Comparison of ENCODE assay signal across 18 mouse cellular contexts in the genomic region with DNA sequence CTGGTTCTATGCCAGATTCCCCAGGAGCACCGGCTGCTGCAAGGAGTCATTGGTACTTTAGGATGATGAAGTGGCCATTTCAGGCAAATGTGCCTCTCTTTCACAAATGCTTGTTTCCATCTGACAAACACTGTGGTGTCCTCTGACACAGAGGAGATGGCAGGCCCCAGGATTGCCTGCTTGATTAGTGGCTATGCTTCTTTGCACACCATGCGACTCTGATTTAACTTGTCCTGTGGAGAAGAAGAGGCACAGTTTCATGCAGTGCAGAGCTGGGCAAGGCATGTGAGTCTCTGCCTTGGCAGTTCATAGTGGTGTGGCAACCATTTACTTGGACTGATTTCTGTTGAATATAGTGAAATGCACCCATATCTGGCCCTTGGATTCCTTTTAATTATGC.
"Had no signal": no experiment of that assay in that cellular context is flagged by ENCODE, and none has a peak within 500 bp of the region (broad histone marks: within the 10 kb centered on the region; RNA-seq: fewer than 3 reads in every experiment).

No protein-coding gene starts in this region.

- H3K9me3 ChIP-seq: liver, embryonic 12.5 days; midbrain, embryonic 10.5 days; midbrain, embryonic 12.5 days; neural tube, embryonic 13.5 days; neural tube, embryonic 15.5 days had no signal

- H3K27ac ChIP-seq: liver, embryonic 12.5 days; liver, embryonic 14.5 days; midbrain, embryonic 10.5 days; midbrain, embryonic 12.5 days; neural tube, embryonic 13.5 days; neural tube, embryonic 15.5 days had no signal

- H3K9ac ChIP-seq: liver, embryonic 12.5 days; liver, embryonic 14.5 days; midbrain, embryonic 12.5 days; neural tube, embryonic 13.5 days; neural tube, embryonic 15.5 days had no signal

- H3K4me2 ChIP-seq: liver, embryonic 12.5 days; midbrain, embryonic 12.5 days; neural tube, embryonic 13.5 days; neural tube, embryonic 15.5 days had no signal

- H3K36me3 ChIP-seq: liver, embryonic 12.5 days; midbrain, embryonic 10.5 days; midbrain, embryonic 12.5 days; neural tube, embryonic 13.5 days; neural tube, embryonic 15.5 days had no signal

- H3K27me3 ChIP-seq: liver, embryonic 12.5 days; midbrain, embryonic 12.5 days; neural tube, embryonic 13.5 days; neural tube, embryonic 15.5 days had no signal

- H3K4me1 ChIP-seq: liver, embryonic 12.5 days; midbrain, embryonic 10.5 days; midbrain, embryonic 12.5 days; neural tube, embryonic 13.5 days; neural tube, embryonic 15.5 days had no signal

- ATAC-seq: liver, embryonic 12.5 days; midbrain, embryonic 16.5 days had no signal

- DNase-seq: lung, adult 18-20 months; midbrain, embryonic 14.5 days; retina, postnatal 1 day; right cerebral cortex, adult 18-20 months; right cerebral cortex, postnatal 25 days; right cerebral cortex, postnatal 4 days; spleen, adult 18-20 months; thymus, adult 18-20 months; thymus, postnatal 14 days; thymus, postnatal 36 days had no signal

- H3K4me3 ChIP-seq: liver, embryonic 12.5 days; midbrain, embryonic 10.5 days; midbrain, embryonic 12.5 days; myocyte; neural tube, embryonic 13.5 days; neural tube, embryonic 15.5 days had no signal
